Mouse (Mus musculus): ENCODE measurements around the gene Pou5f2. TPM values are rescaled to one million over a fixed set of nuclear protein-coding genes. Genes with fewer than 3 reads are reported as not detected.

Gene Pou5f2
- polyA plus RNA-seq, 1 experiment from 2014 or later: 0.27 TPM

DNA sequence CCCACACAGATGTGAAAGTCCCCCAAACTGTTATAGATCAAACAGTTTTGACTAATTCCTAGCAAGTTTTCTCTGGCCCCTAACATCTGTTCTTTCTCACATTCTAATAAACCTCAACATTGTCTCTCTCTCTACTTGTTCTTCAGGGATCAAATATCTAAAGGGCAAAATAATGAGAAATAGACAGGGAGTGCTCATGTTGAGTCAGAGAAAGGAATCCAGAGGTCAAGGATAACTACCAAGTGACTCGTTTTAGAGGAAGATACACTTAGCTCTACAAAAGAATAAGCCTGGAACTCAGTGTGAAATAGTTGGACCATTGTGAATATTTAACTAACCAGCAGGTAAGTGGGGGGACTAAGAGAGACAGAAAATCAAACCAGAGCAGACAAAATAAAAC, 8.1 kb downstream of the Pou5f2 start:
- Histone ChIP-seq H3K9me3 (replicated peaks; ENCODE audit: control insufficient read depth, low read length) (no peaks in the 10 kb centered on the region), H3K27ac (ENCODE audit: low read length) (no peak overlapping the region), H3K4me1 (ENCODE audit: control insufficient read depth, low read depth, low read length) (no peaks in the 10 kb centered on the region), H3K4me3 (ENCODE audit: low read depth, low read length) (no peak overlapping the region), H3K27me3 (ENCODE audit: control insufficient read depth, insufficient read depth, low read depth, low read length) (no peaks in the 10 kb centered on the region), H3K36me3 (ENCODE audit: control insufficient read depth, insufficient read depth) (no peaks in the 10 kb centered on the region), H3K4me2 (ENCODE audit: low read depth, low read length) (no peak overlapping the region), H3K9ac (ENCODE audit: low read depth, low read length) (no peak overlapping the region)
- WGBS (ENCODE audit: insufficient replicate concordance): 35% methylated on average over 1 of the region's 1 CpGs
- ATAC-seq (ENCODE audit: low read depth): no peak

DNA sequence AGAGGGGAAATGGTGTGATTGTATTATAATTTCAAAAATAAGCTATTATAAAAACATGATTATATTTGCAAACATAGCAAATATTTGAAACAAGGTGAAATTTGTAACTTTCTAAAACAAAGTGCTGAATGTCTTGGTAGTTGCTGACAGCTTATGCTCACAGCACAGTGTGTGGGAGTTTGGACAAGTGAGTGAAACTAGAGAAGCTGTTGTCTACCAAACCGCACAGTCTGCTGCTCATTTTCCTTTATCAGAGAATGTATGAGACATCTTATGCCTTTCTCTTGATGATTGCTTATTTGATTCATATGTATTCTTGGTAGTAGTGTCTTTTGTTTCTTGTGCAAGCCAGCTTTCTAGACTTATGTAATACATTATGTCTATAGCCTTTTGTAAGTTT, 12.5 kb downstream of the Pou5f2 start:
- H3K9me3 ChIP-seq (replicated peaks; ENCODE audit: control insufficient read depth, low read length): no peaks in the 10 kb centered on the region
- H3K4me1 ChIP-seq (ENCODE audit: control insufficient read depth, low read depth, low read length): no peaks in the 10 kb centered on the region
- 71% methylated on average over 1 of the region's 1 CpGs for WGBS (ENCODE audit: insufficient replicate concordance)
- H3K36me3 ChIP-seq (ENCODE audit: control insufficient read depth, insufficient read depth): no peaks in the 10 kb centered on the region
- no peaks in the 10 kb centered on the region for H3K27me3 ChIP-seq (ENCODE audit: control insufficient read depth, insufficient read depth, low read depth, low read length)
- H3K4me3 ChIP-seq (ENCODE audit: low read depth, low read length): no peak overlapping the region
- H3K9ac ChIP-seq (ENCODE audit: low read depth, low read length): no peak overlapping the region
- no peak overlapping the region for H3K4me2 ChIP-seq (ENCODE audit: low read depth, low read length)
- ATAC-seq (ENCODE audit: low read depth): no peak
- no peak overlapping the region for H3K27ac ChIP-seq (ENCODE audit: low read length)

DNA sequence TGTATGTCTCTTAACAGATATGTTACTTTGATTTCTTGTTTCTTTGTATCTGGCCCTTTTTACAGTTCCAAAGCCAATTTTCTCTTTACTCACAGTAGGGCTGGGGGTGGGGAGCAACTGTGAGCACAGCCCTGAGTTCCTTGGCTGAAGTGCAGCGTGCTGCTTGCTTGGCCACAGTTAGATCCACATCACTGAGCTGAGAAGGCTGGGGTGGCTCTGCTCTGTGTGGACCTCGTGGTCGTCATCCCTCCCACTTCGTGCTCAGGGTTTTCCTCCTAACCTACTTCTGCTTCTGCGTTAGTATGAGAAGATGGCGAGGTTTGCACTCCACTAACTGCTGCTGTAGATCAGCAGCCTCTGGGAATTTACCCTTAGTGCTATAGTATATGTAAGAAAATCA, 18.5 kb downstream of the Pou5f2 start:
- Histone ChIP-seq H3K9me3 (replicated peaks; ENCODE audit: control insufficient read depth, low read length) (no peaks in the 10 kb centered on the region), H3K4me3 (ENCODE audit: low read depth, low read length) (no peak overlapping the region), H3K36me3 (ENCODE audit: control insufficient read depth, insufficient read depth) (no peaks in the 10 kb centered on the region), H3K27me3 (ENCODE audit: control insufficient read depth, insufficient read depth, low read depth, low read length) (no peaks in the 10 kb centered on the region), H3K9ac (ENCODE audit: low read depth, low read length) (no peak overlapping the region), H3K4me2 (ENCODE audit: low read depth, low read length) (no peak overlapping the region), H3K4me1 (ENCODE audit: control insufficient read depth, low read depth, low read length) (no peaks in the 10 kb centered on the region), H3K27ac (ENCODE audit: low read length) (no peak overlapping the region)
- 43% methylated on average over 6 of the region's 6 CpGs for WGBS (ENCODE audit: insufficient replicate concordance)
- ATAC-seq (ENCODE audit: low read depth): no peak

DNA sequence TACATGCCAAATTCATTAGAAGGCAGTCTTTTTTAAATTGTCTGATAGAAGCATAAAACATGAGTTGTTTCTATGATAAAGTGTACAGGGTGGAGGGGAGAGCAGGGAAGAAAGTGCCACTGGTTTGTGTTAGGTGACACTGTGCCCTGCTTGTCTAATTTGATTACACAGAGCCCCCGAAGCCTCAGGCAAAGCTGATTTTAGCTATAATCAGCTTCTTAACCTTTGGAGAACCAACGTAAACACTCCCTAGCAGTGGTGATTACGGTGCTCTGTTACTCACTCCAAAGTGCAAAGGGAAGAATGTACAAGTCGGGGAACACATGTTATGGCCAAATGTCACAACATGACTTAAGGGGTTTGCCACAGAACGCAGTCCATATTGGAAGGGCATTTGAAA, 20.4 kb downstream of the Pou5f2 start:
- no peak for ATAC-seq (ENCODE audit: low read depth)
- 55% methylated on average over 5 of the region's 5 CpGs for whole genome bisulfite sequencing (ENCODE audit: insufficient replicate concordance)
- no peaks in the 10 kb centered on the region for H3K9me3 ChIP-seq (replicated peaks; ENCODE audit: control insufficient read depth, low read length)

More for the DNA sequence above, 20.4 kb downstream of the Pou5f2 start:
- no peaks in the 10 kb centered on the region for H3K4me1 ChIP-seq (ENCODE audit: control insufficient read depth, low read depth, low read length)
- H3K9ac ChIP-seq (ENCODE audit: low read depth, low read length): no peak overlapping the region
- H3K4me3 ChIP-seq (ENCODE audit: low read depth, low read length): no peak overlapping the region
- no peaks in the 10 kb centered on the region for H3K27me3 ChIP-seq (ENCODE audit: control insufficient read depth, insufficient read depth, low read depth, low read length)
- no peak overlapping the region for H3K4me2 ChIP-seq (ENCODE audit: low read depth, low read length)
- no peak overlapping the region for H3K27ac ChIP-seq (ENCODE audit: low read length)
- H3K36me3 ChIP-seq (ENCODE audit: control insufficient read depth, insufficient read depth): no peaks in the 10 kb centered on the region

Other genes starting within 250 kb of the Pou5f2 start
- gene Nr2f1, start 174.9 kb downstream of the Pou5f2 start, polyA plus RNA-seq (2015; fragmentation: Nextera tagmentation; extraction: Ambion mirVana): 0.15 and 0.17 TPM in 2 replicates